Mouse (Mus musculus): ENCODE measurements around the gene Zfp91. TPM values are rescaled to one million over a fixed set of nuclear protein-coding genes. Genes with fewer than 3 reads are reported as not detected.
A peak's percentile ranks its signal among the peaks of the same experiment; 100 is the strongest.

Gene Zfp91
- total and polyA plus RNA-seq, 3 experiments = 19.3 to 46.4 (median 44.8) TPM

DNA sequence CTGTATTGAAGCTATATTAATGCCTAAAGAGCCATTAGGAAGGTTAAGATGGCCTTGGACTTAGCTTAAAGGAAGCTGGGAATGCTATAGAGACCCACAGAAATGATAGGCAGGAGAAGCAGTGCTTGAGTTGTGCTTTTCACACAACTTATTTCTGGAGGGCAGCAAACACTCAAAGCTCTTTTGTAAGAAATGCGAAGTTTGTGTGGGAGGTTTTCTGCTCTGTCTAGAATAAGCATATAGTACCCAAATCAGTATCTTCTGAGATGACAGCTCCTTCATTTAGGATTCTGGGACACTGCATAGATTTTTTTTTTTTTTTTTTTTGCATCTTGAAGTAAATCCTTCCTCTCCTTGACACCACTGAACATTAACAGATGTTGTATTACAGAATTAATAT lies 42.6 kb upstream of the Zfp91 start:
- in situ Hi-C loops (cut with MboI; ENCODE audit: low pct_ligation_motif_present, low pct_unique_long_range_greater_than_20kb, low sequenced_read_pairs) = no loop called here
- TF ChIP-seq MYC (IDR thresholded peaks at IDR 0.05; ENCODE audit: low read depth, low read length) (no peak), IRF4 (IDR thresholded peaks at IDR 0.05; ENCODE audit: low read depth, low read length) (no peak), POLR2AphosphoS2 (IDR thresholded peaks at IDR 0.05; ENCODE audit: low read depth, low read length) (no peak), NELFE (IDR thresholded peaks at IDR 0.05; ENCODE audit: low read depth, low read length) (no peak), MXI1 (IDR thresholded peaks at IDR 0.05; ENCODE audit: low read depth, low read length) (no peak)
- Histone ChIP-seq H3K4me3 (replicated peaks in 1 of 3; ENCODE audit: low read depth in 2 of 3, low read length in 2 of 3, poor library complexity in 1 of 3) (no peak overlapping the region), H3K79me2 (replicated peaks; ENCODE audit: control insufficient read depth, extremely low read depth, insufficient read depth, poor library complexity, severe bottlenecking) (no peaks in the 10 kb centered on the region), H3K9ac (ENCODE audit: insufficient read depth, low read depth) (no peak overlapping the region), H3K9me3 (replicated peaks; ENCODE audit: low read length) (no peaks in the 10 kb centered on the region), H3K27ac (ENCODE audit: insufficient read depth, low read depth) (no peak overlapping the region), H3K27me3 (replicated peaks) (no peaks in the 10 kb centered on the region), H3K4me1 (ENCODE audit: control insufficient read depth in 1 of 2, insufficient read depth in 2 of 2) (no peaks in the 10 kb centered on the region), H3K36me3 (replicated peaks in 1 of 2; ENCODE audit: control insufficient read depth in 1 of 2, insufficient read depth in 1 of 2, low read length in 1 of 2) (peaks cover 11 to 22% of the 10 kb centered on the region in 2 experiments), H3K4me2 (ENCODE audit: insufficient read depth, low read depth, poor library complexity, severe bottlenecking) (no peak overlapping the region)
- dilution Hi-C loops (cut with MboI; ENCODE audit: extremely low pct_ligation_motif_present, extremely low pct_unique_long_range_greater_than_20kb, low sequenced_read_pairs) = no loop called here
- no peak for DNase-seq (ENCODE audit: extremely low read depth)

DNA sequence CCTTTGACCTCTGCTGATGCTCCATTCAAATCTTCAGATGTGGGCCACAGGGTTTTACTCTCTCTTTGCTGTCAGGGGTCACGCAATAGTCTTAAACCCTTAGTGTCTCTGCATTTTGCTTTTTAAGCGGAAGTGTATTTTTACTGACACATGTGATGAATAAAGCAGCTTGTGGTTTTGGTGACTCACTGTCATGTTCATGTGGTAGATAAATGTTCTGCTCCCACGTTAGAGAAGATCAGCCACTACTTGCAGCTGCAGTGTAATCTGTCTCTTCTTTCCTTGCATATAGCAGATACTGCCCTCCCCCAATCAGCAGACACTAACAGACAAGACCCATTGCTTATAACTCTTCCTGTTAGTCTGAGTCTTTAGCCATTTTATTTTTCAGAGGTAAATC lies 37.7 kb upstream of the Zfp91 start:
- peaks cover 30 to 62% of the 10 kb centered on the region in 2 experiments for H3K36me3 ChIP-seq (replicated peaks in 1 of 2; ENCODE audit: control insufficient read depth in 1 of 2, insufficient read depth in 1 of 2, low read length in 1 of 2)
- TF ChIP-seq ETS1 (conservative IDR thresholded peaks at IDR 0.05; ENCODE audit: low read depth, low read length) = peak; percentile 50; the same call in 1 of the 2 replicates
- TF ChIP-seq GABPA (IDR thresholded peaks at IDR 0.05; ENCODE audit: insufficient replicate concordance, low read depth, low read length) = no peak
- 0 out of 2 replicates have a peak, but pooled peaks have one; percentile 33 for TF ChIP-seq BHLHE40 (IDR thresholded peaks at IDR 0.05; ENCODE audit: low read depth, low read length)
- TF ChIP-seq POLR2AphosphoS2 (IDR thresholded peaks at IDR 0.05; ENCODE audit: low read depth, low read length) = no peak
- no peak for TF ChIP-seq ZC3H11A (IDR thresholded peaks at IDR 0.05; ENCODE audit: low read depth, low read length)
- TF ChIP-seq ZKSCAN1 (IDR thresholded peaks at IDR 0.05; ENCODE audit: borderline replicate concordance, low read depth, low read length) = no peak
- H3K4me1 ChIP-seq (ENCODE audit: control insufficient read depth in 1 of 2, insufficient read depth in 2 of 2) = no peaks in the 10 kb centered on the region; a peak in 1 of 4 replicates
- dilution Hi-C loops (cut with MboI; ENCODE audit: extremely low pct_ligation_motif_present, extremely low pct_unique_long_range_greater_than_20kb, low sequenced_read_pairs) (no loop called here), in situ Hi-C loops (cut with MboI; ENCODE audit: low pct_ligation_motif_present, low pct_unique_long_range_greater_than_20kb, low sequenced_read_pairs) (no loop called here)
- H3K27ac ChIP-seq (ENCODE audit: insufficient read depth, low read depth) = no peak overlapping the region
- peak; percentile 56 for DNase-seq (ENCODE audit: extremely low read depth)
- no peak overlapping the region for H3K9ac ChIP-seq (ENCODE audit: insufficient read depth, low read depth)
- H3K79me2 ChIP-seq (replicated peaks; ENCODE audit: control insufficient read depth, extremely low read depth, insufficient read depth, poor library complexity, severe bottlenecking) = no peaks in the 10 kb centered on the region
- H3K4me2 ChIP-seq (ENCODE audit: insufficient read depth, low read depth, poor library complexity, severe bottlenecking) = no peak overlapping the region
- no peaks in the 10 kb centered on the region for H3K27me3 ChIP-seq (replicated peaks)
- H3K4me3 ChIP-seq (replicated peaks in 1 of 3; ENCODE audit: low read depth in 2 of 3, low read length in 2 of 3, poor library complexity in 1 of 3) = no peak overlapping the region
- H3K9me3 ChIP-seq (replicated peaks; ENCODE audit: low read length) = no peaks in the 10 kb centered on the region

DNA sequence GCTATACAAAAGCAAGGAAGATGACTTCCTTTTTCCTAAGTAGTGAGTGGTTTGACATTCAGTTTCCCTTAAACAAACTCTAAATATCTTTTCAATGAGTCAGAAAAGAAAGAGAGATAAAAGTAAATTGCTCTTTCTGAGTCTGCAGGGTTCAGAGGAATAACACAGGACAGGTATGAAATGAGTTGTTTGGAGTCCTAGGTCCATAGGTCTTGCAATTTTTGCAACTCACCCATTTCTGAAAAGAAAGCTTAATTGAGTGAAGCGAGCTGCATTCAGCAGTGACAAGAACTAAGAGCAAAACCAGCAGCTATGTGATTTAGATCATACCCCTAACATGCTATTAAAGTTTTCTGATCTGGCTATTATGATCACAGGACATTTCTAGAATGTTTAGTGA lies 35.6 kb upstream of the Zfp91 start:
- Histone ChIP-seq H3K4me1 (ENCODE audit: control insufficient read depth in 1 of 2, insufficient read depth in 2 of 2) (no peaks in the 10 kb centered on the region; a peak in 1 of 4 replicates), H3K4me3 (replicated peaks in 1 of 3; ENCODE audit: low read depth in 2 of 3, low read length in 2 of 3, poor library complexity in 1 of 3) (no peak overlapping the region), H3K27me3 (replicated peaks) (no peaks in the 10 kb centered on the region), H3K27ac (ENCODE audit: insufficient read depth, low read depth) (no peak overlapping the region), H3K79me2 (replicated peaks; ENCODE audit: control insufficient read depth, extremely low read depth, insufficient read depth, poor library complexity, severe bottlenecking) (no peaks in the 10 kb centered on the region), H3K4me2 (ENCODE audit: insufficient read depth, low read depth, poor library complexity, severe bottlenecking) (no peak overlapping the region), H3K9me3 (replicated peaks; ENCODE audit: low read length) (no peaks in the 10 kb centered on the region), H3K9ac (ENCODE audit: insufficient read depth, low read depth) (no peak overlapping the region), H3K36me3 (replicated peaks in 1 of 2; ENCODE audit: control insufficient read depth in 1 of 2, insufficient read depth in 1 of 2, low read length in 1 of 2) (peaks cover 36 to 71% of the 10 kb centered on the region in 2 experiments)
- in situ Hi-C loops (cut with MboI; ENCODE audit: low pct_ligation_motif_present, low pct_unique_long_range_greater_than_20kb, low sequenced_read_pairs) (no loop called here), dilution Hi-C loops (cut with MboI; ENCODE audit: extremely low pct_ligation_motif_present, extremely low pct_unique_long_range_greater_than_20kb, low sequenced_read_pairs) (no loop called here)
- TF ChIP-seq MEF2A (IDR thresholded peaks at IDR 0.05; ENCODE audit: borderline replicate concordance, low read depth, low read length) = no peak
- TF ChIP-seq MAZ (IDR thresholded peaks at IDR 0.05; ENCODE audit: low read depth, low read length) = no peak
- no peak for TF ChIP-seq KAT2A (IDR thresholded peaks at IDR 0.05; ENCODE audit: insufficient replicate concordance, low read length)
- no peak for TF ChIP-seq CHD1 (IDR thresholded peaks at IDR 0.05; ENCODE audit: low read depth, low read length)
- no peak for TF ChIP-seq USF2 (conservative IDR thresholded peaks at IDR 0.05; ENCODE audit: low read depth, low read length)
- no peak for TF ChIP-seq USF1 (IDR thresholded peaks at IDR 0.05; ENCODE audit: low read depth, low read length)
- no peak for DNase-seq (ENCODE audit: extremely low read depth)
